Mouse (Mus musculus) E14TG2a.4 (cell line): ENCODE measurements around the gene Elovl7.

Source experiments
- CTCF ChIP-seq: conservative IDR thresholded peaks from 2 replicates; pipeline ENCODE4 v1.5.1; 2014; ENCODE audit warnings: low read length
- NANOG ChIP-seq: IDR thresholded peaks from 2 replicates; pipeline ENCODE4 v1.6.1; 2014; ENCODE audit warnings: borderline replicate concordance, low read length, mixed read lengths
- POU5F1 ChIP-seq: IDR thresholded peaks from 2 replicates; pipeline ENCODE4 v1.6.1; 2014; ENCODE audit warnings: low read length, borderline replicate concordance

DNA sequence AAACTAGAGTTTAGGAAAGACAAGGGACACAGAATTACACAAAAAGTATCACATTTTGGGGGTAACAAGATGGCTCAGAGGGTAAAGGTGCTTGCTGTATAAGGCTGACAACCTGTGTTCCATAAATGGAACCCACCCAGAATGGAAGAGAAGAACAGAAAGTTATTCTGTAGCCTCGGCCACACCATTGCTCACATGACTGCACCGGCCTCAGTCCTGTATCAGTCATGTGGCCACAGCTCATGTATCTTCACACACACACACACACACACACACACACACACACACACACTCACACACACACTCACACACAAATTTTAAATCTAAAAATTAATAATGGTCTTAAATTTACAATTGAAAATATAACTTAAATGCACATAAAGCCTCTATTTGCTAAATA, 6.8 kb upstream of the Elovl7 start:
- no peak for TF ChIP-seq CTCF
- TF ChIP-seq NANOG: no peak
- TF ChIP-seq POU5F1: no peak
